Mouse (Mus musculus): ENCODE data around the gene Btbd35f2. TPM values are rescaled to one million over a fixed set of nuclear protein-coding genes. Genes with fewer than 3 reads are reported as not detected.
"Not testable (repeated sequence)": the region's sequence is repeated elsewhere in the genome, so short reads cannot be mapped to it uniquely, and the experiment has no call there.

The Btbd35f2 gene
- total RNA-seq (2021) = not detected in 2 replicates
- long read RNA-seq, experiment 1 = 0 reads
- long read RNA-seq, experiment 2 = 0 reads

DNA sequence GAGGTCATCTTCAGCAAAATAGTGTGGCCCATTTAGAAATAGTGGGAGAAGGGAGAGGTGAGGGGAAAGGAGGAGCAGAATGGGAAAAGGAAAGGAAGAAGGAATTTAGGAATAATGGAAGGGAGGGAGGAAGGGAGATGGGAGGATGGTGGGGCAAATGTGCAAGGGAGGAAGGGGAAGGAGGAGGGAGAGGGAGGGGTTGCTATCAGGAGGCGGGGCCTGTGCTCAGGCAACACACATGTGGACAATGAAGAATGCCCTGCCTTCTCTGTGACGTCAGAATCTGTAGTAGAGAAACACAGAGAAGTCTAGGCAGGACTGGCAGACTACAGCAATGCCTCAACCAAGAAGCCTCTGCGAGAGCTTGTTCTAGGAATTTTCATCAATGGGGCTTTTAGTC is at the start of gene Btbd35f2:
Gene Btbd35f2 (plus strand): TSS at position 301 of the 400 bp plus-strand sequence.
- DNase-seq = not testable (repeated sequence)

Other genes starting within 250 kb of the Btbd35f2 start
- not detected in 2 replicates for gene Btbd35f22, start 230.6 kb upstream of the Btbd35f2 start, total RNA-seq (2021)